Mouse (Mus musculus) heart, embryonic 14.5 days (tissue): ENCODE results near the gene Il12b. TPM values are rescaled to one million over a fixed set of nuclear protein-coding genes. Genes with fewer than 3 reads are reported as not detected.
"Not testable (repeated sequence)": the region's sequence is repeated elsewhere in the genome, so short reads cannot be mapped to it uniquely, and the experiment has no call there.

Experiments used
- ATAC-seq: fragments of 200-750 bp; cut with Nextera tagmentation; 2 replicates; pipeline ENCODE4 v1.8.0; 2017; ENCODE audit warnings: low read depth, moderate TSS enrichment; ENCODE audit not compliant: insufficient number of reproducible peaks, insufficient read depth, low FRiP score
- H3K27ac ChIP-seq, 2 experiments: fragments of 200-500 bp in 1 of 2; fragments of 300-500 bp in 1 of 2; sonication (generic) in 1 of 2; replicated peaks in 1 of 2; 2 replicates each; pipeline ENCODE4 v1.5.1; 2012 to 2014; ENCODE audit warnings: low read depth in 2 of 2, low read length in 2 of 2, control low read depth in 1 of 2, mild to moderate bottlenecking in 1 of 2, mixed read lengths in 1 of 2; ENCODE audit not compliant: control insufficient read depth in 1 of 2, insufficient read depth in 1 of 2
- H3K27me3 ChIP-seq: fragments of 300-500 bp; sonication (generic); 2 replicates; pipeline ENCODE4 v1.6.1; 2014; ENCODE audit warnings: mild to moderate bottlenecking, low read length, control low read depth; ENCODE audit not compliant: control insufficient read depth, insufficient read depth
- H3K36me3 ChIP-seq: fragments of 300-500 bp; sonication (generic); 2 replicates; pipeline ENCODE4 v1.6.1; 2014; ENCODE audit warnings: mild to moderate bottlenecking, control low read depth, low read length, mixed read lengths; ENCODE audit not compliant: control insufficient read depth, insufficient read depth
- H3K4me1 ChIP-seq, 2 experiments: fragments of 200-500 bp in 1 of 2; fragments of 300-500 bp in 1 of 2; sonication (generic) in 1 of 2; 2 replicates each; pipeline ENCODE4 v1.6.1; 2012 to 2014; ENCODE audit warnings: low read length in 2 of 2, control low read depth in 1 of 2, mixed read lengths in 1 of 2; ENCODE audit not compliant: control insufficient read depth in 2 of 2, insufficient read depth in 2 of 2
- H3K4me2 ChIP-seq: fragments of 300-500 bp; sonication (generic); 2 replicates; pipeline ENCODE4 v1.6.1; 2014; ENCODE audit warnings: mild to moderate bottlenecking, low read length
- H3K4me3 ChIP-seq, 2 experiments: fragments of 200-500 bp in 1 of 2; fragments of 300-500 bp in 1 of 2; sonication (generic) in 1 of 2; 2 replicates each; pipeline ENCODE4 v1.5.1; 2012 to 2014; ENCODE audit warnings: low read length in 2 of 2, mild to moderate bottlenecking in 2 of 2, control low read depth in 1 of 2, low read depth in 1 of 2, moderate library complexity in 1 of 2; ENCODE audit not compliant: control insufficient read depth in 1 of 2, insufficient read depth in 1 of 2
- H3K9ac ChIP-seq: fragments of 300-500 bp; sonication (generic); 2 replicates; pipeline ENCODE4 v1.6.1; 2014; ENCODE audit warnings: mild to moderate bottlenecking, low read length
- H3K9me3 ChIP-seq: fragments of 300-500 bp; sonication (generic); 2 replicates; pipeline ENCODE4 v1.6.1; 2016; ENCODE audit warnings: low read length, control low read depth; ENCODE audit not compliant: control insufficient read depth
- WGBS: fragments of 180-500 bp; shearing (Covaris S2); extraction: QIAGEN DNeasy Blood & Tissue Kit; methylation state at CpG from one replicate; pipeline ENCODE4 v1.1.7; 2014; 5-methylcytosine and 5-hydroxymethylcytosine counted together
- polyA plus RNA-seq: library from polyadenylated mRNA; unstranded; fragments of >200 nt; fragmentation: Nextera tagmentation; extraction: Ambion mirVana; gene quantifications from 2 replicates; pipeline ENCODE4 v1.2.1, GENCODE M21; 2014

Gene Il12b
- polyA plus RNA-seq, 1 experiment from 2014 or later = not detected

DNA sequence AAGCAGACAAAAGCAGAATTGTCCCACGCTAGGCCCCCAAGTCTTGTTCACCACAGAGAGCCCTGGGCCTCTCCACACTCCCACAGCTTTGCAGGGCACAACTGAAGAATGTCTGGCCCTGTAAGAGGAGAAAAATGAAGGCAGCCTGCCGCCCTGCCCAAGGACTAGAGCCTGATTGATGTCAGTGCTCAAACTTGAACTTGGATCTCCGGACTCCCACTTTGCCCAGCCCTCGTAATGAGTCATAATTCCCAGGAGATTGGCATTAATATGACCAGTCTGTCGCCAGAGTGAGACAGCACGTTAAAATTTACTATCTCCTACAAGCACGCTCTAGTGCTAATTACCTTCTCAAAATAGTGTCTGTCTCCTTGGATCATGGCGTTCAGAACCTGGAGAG lies 25.1 kb downstream of the Il12b start:
- Histone ChIP-seq H3K4me3 (no peak overlapping the region), H3K9ac (no peak overlapping the region), H3K4me1 (peaks cover 2 to 9% of the 10 kb centered on the region in 2 experiments; a peak in 3 of 4 replicates), H3K9me3 (no peaks in the 10 kb centered on the region), H3K27me3 (no peaks in the 10 kb centered on the region), H3K36me3 (no peaks in the 10 kb centered on the region), H3K4me2 (no peak overlapping the region), H3K27ac (no peak overlapping the region)
- ATAC-seq = no peak
- 79% methylated on average over 8 of the region's 8 CpGs for WGBS

DNA sequence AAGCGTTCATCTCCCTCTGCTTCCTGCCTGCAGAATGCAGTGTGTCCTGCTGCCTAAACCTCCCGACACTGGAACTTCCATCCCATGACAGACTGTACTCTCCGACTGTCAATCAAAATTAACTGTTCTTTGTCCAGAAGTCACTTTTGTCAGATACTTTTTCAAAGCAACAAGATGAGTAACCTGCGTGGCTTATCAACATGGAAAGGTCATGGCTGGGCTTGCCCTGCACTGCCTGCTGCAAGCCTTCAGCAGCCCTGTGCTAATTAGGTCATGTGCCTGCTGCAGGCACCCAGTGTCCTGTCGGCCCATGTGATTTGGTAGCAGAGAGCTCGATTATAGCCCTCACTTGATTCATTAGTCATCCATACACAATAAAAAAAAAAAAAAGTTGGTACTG lies 25.8 kb downstream of the Il12b start:
- Histone ChIP-seq H3K27ac (no peak overlapping the region), H3K4me3 (no peak overlapping the region), H3K27me3 (no peaks in the 10 kb centered on the region), H3K36me3 (no peaks in the 10 kb centered on the region), H3K9me3 (no peaks in the 10 kb centered on the region), H3K9ac (no peak overlapping the region), H3K4me1 (peaks cover 2 to 9% of the 10 kb centered on the region in 2 experiments; a peak in 3 of 4 replicates), H3K4me2 (no peak overlapping the region)
- 47% methylated on average over 6 of the region's 6 CpGs for WGBS
- no peak for ATAC-seq

DNA sequence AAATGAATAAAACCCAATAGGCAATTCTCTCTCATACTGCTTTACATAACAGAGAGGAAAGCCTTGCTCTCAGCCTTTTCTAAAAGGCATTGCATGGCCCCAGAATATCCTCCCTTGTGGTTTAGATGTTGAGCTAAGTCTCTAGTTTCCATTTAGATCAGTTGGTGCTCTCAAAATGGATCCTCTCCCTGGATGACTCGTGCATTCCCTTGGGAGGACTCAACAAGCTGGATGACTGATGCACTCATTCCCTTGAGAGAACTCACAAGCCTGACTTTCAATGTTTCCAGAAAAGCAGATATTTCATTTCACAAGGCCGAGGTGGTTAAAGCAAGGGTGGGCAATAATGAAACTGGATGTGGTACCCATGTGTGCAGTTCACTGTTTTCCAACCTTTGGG lies 28.1 kb downstream of the Il12b start:
- Histone ChIP-seq H3K4me3 (no peak overlapping the region), H3K4me1 (peaks cover 0 to 3% of the 10 kb centered on the region in 2 experiments; a peak in 3 of 4 replicates), H3K27ac (no peak overlapping the region), H3K27me3 (no peaks in the 10 kb centered on the region), H3K36me3 (no peaks in the 10 kb centered on the region), H3K4me2 (no peak overlapping the region), H3K9ac (no peak overlapping the region), H3K9me3 (no peaks in the 10 kb centered on the region)
- ATAC-seq = no peak
- WGBS = 76% methylated on average over 2 of the region's 2 CpGs

DNA sequence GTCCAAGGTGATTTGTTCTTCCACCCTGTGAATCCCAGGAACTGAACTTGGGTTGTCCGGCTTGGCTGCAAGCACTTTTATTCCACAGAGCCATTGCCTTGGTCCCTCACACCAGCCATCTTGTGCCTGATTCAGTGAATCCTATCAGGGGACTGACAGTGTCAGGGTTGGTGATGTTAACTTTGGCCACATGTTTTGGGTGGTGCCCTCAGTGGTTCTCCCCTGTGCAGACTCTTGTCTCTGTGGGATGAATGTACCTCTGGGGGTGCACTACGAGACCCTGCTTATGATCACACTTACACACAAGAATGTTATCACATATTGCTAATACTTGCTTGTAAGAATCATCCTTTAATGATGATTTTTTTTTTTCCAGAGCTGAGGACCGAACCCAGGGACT lies 30.2 kb downstream of the Il12b start:
- Histone ChIP-seq H3K27ac (no peak overlapping the region), H3K4me2 (no peak overlapping the region), H3K9ac (no peak overlapping the region), H3K27me3 (no peaks in the 10 kb centered on the region), H3K4me1 (no peaks in the 10 kb centered on the region; a peak in 1 of 4 replicates), H3K4me3 (no peak overlapping the region), H3K9me3 (no peaks in the 10 kb centered on the region), H3K36me3 (no peaks in the 10 kb centered on the region)
- WGBS = 77% methylated on average over 3 of the region's 3 CpGs
- no peak for ATAC-seq

- Histone ChIP-seq H3K27ac (no peak overlapping the region), H3K36me3 (no peaks in the 10 kb centered on the region), H3K4me2 (no peak overlapping the region), H3K27me3 (no peaks in the 10 kb centered on the region), H3K4me1 (no peaks in the 10 kb centered on the region), H3K9ac (no peak overlapping the region), H3K9me3 (no peaks in the 10 kb centered on the region), H3K4me3 (no peak overlapping the region)
- WGBS = 89% methylated on average over 6 of the region's 6 CpGs
- ATAC-seq = no peak
Observed at GRCm38 (mm10) chr11:44437786-44438185, 37.9 kb downstream of the Il12b start.

- H3K9ac ChIP-seq = no peak overlapping the region
- H3K36me3 ChIP-seq = peaks cover 20% of the 10 kb centered on the region
- H3K9me3 ChIP-seq = no peaks in the 10 kb centered on the region
- H3K4me3 ChIP-seq = no peak overlapping the region
- no peak overlapping the region for H3K4me2 ChIP-seq
- no peaks in the 10 kb centered on the region for H3K27me3 ChIP-seq
- no peak for ATAC-seq
- no peak overlapping the region for H3K27ac ChIP-seq
- no peaks in the 10 kb centered on the region for H3K4me1 ChIP-seq
Observed at GRCm38 (mm10) chr11:44451046-44451445, 51.2 kb downstream of the Il12b start.

DNA sequence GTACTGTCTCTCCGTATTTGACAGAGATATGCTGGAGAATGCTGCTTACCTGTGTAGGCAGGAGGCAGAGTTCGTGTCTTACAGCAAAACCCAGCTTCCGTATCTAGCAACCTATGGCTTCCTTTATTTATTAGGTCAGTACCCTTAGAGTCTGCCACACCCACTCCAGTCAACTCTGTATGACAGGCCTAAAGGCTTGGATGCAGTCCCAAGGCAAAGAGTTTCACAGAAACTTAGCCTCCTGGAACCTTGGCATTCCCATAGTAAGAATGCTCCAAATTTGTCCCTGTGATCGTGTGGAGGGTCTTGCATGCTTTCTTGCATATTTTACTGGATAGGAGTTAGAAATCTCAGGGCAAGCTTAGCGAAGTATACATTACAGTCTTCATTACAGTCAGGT lies 52.2 kb downstream of the Il12b start:
- H3K4me3 ChIP-seq, H3K27me3 ChIP-seq, H3K27ac ChIP-seq, ATAC-seq, H3K4me2 ChIP-seq, H3K9me3 ChIP-seq, H3K4me1 ChIP-seq, H3K9ac ChIP-seq: not testable (repeated sequence)
- WGBS = 83% methylated on average over 5 of the region's 5 CpGs
- H3K36me3 ChIP-seq = peaks cover 29% of the 10 kb centered on the region

DNA sequence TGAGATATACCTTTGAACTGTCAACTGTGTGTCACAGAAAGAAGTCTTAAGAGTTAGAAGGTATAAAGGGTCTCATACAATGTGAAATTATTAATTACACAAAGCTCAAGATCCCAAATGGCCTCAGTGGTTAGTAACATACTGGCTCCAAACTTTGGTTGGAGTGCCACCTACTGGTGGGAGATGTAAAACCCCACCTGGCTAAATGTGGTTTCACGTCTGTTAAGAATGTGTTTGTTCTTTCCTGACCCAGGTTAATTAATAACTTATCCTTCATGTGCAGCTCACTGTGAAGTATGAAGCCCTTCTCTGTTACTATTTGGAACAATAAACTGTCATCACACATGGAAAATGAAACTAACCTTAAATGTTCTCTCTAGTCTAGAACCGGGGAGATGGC lies 53.6 kb downstream of the Il12b start:
- H3K4me1 ChIP-seq = no peaks in the 10 kb centered on the region
- WGBS = 63% methylated on average over 2 of the region's 2 CpGs
- ATAC-seq = no peak
- H3K36me3 ChIP-seq = peaks cover 43% of the 10 kb centered on the region
- no peak overlapping the region for H3K9ac ChIP-seq
- H3K4me2 ChIP-seq = no peak overlapping the region
- H3K9me3 ChIP-seq = no peaks in the 10 kb centered on the region
- no peak overlapping the region for H3K27ac ChIP-seq
- no peaks in the 10 kb centered on the region for H3K27me3 ChIP-seq
- no peak overlapping the region for H3K4me3 ChIP-seq
